ENCODE assay signal across 8 mouse cellular contexts in the genomic region with DNA sequence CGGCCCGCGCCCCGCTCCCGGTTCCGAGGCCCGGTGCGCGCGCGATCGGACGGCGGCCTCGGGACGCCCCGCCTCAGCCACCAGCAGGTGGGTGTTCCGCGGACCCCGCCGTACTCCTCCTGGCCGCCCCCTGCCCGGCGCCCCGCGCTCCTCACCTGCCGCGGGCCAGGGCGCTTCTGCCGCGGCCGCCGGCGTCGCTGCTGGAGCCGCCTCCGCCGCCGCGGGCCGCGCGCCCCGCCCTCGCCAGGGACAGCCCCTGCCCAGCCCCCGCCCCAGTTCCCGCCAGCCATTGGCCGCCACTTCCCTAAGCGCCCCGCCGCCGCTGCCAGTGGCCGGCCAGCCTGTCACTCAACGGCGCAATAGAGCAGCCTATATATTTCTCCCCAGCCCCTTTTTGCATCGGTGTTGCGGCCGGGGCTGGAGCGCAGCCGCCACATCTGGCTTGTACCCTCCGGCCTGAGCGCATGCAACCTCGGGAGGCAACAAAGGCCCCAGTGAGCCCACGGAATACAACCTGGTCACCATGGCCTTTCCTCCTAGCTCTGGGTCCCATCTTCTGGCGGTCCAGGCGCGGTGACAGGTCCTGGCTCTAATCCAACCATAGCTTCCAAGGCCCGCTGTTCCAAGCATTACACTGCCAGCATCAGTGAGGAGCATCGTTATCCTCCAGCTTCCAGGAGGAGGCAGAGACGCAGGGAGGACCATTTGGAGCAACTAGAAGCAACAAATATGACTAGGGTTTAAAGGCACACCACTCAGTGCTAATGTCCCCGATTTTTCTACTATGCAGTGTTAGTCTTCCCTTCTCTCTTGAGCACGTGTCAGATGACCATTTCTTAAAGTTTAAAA. TPM values are rescaled to one million over a fixed set of nuclear protein-coding genes. Genes with fewer than 3 reads are reported as not detected.
A peak's percentile ranks its signal among the peaks of the same experiment; 100 is the strongest.
DNase-seq lines count a peak whose midpoint lies in the region; ATAC-seq and TF ChIP-seq lines count a peak whose summit lies in the region.

A gene (minus strand): TSS at position 207 of the 849 bp plus-strand sequence.

- no peak within 1 kb of the TSS for H3K27ac ChIP-seq in embryonic facial prominence, embryonic 14.5 days (replicated peaks; ENCODE audit: low read depth, low read length)
- no peak within 1 kb of the TSS for H3K27ac ChIP-seq in heart, embryonic 11.5 days (ENCODE audit: low read depth, low read length)
- H3K27ac ChIP-seq in kidney, embryonic 15.5 days: 0 out of 2 replicates have a peak within 1 kb of the TSS, but pooled peaks have one; percentile 50
- no peak within 1 kb of the TSS for H3K27ac ChIP-seq in limb, embryonic 15.5 days
- peak within 1 kb of the TSS; percentile 80 for H3K27ac ChIP-seq in midbrain, postnatal 0 days (ENCODE audit: low read depth, low read length)

- no peak for ATAC-seq in erythroblast, adult 5-6 weeks (replicated peaks; ENCODE audit: low FRiP score, poor library complexity, severe bottlenecking)
- peak; percentile 99 for ATAC-seq in embryonic facial prominence, embryonic 14.5 days (ENCODE audit: low read depth)
- peak; percentile 99 for ATAC-seq in heart, embryonic 11.5 days (replicated peaks; ENCODE audit: insufficient number of reproducible peaks, low FRiP score, low TSS enrichment)
- peak; percentile 99 for ATAC-seq in kidney, embryonic 15.5 days (replicated peaks; ENCODE audit: low FRiP score)
- peak; percentile 98 for ATAC-seq in limb, embryonic 15.5 days (ENCODE audit: insufficient number of reproducible peaks, low FRiP score, low TSS enrichment, low read depth)
- peak; percentile 99 for ATAC-seq in midbrain, postnatal 0 days (ENCODE audit: low FRiP score)

- peak within 1 kb of the TSS; percentile 97 for H3K4me2 ChIP-seq in embryonic facial prominence, embryonic 14.5 days (ENCODE audit: low read depth, low read length)
- peak within 1 kb of the TSS; percentile 97 for H3K4me2 ChIP-seq in heart, embryonic 11.5 days
- H3K4me2 ChIP-seq in kidney, embryonic 15.5 days: peak within 1 kb of the TSS; percentile 98
- peak within 1 kb of the TSS; percentile 91 for H3K4me2 ChIP-seq in limb, embryonic 15.5 days
- peak within 1 kb of the TSS; percentile 82 for H3K4me2 ChIP-seq in midbrain, postnatal 0 days (ENCODE audit: low read depth, low read length, poor library complexity, severe bottlenecking)

- H3K4me3 ChIP-seq in erythroblast, embryonic 14.5 days (replicated peaks): peak within 1 kb of the TSS; percentile 69
- peak within 1 kb of the TSS; percentile 82 for H3K4me3 ChIP-seq in embryonic facial prominence, embryonic 14.5 days (ENCODE audit: low read depth, low read length)
- peak within 1 kb of the TSS; percentile 76 for H3K4me3 ChIP-seq in heart, embryonic 11.5 days (ENCODE audit: low read depth, low read length)
- H3K4me3 ChIP-seq in kidney, embryonic 15.5 days (replicated peaks): peak within 1 kb of the TSS; percentile 80
- peak within 1 kb of the TSS; percentile 79 for H3K4me3 ChIP-seq in limb, embryonic 15.5 days
- peak within 1 kb of the TSS; percentile 91 for H3K4me3 ChIP-seq in midbrain, postnatal 0 days (ENCODE audit: low read depth, low read length)

- TF ChIP-seq CTCF in midbrain, postnatal 0 days (IDR thresholded peaks at IDR 0.05): no peak; the same call in 1 of the 2 replicates

- WGBS in embryonic facial prominence, embryonic 14.5 days: 1% methylated on average over 27 of the region's 72 CpGs
- WGBS in heart, embryonic 11.5 days (ENCODE audit: insufficient replicate concordance): under 1% methylated on average over 54 of the region's 72 CpGs
- under 1% methylated on average over 60 of the region's 72 CpGs for WGBS in kidney, embryonic 15.5 days
- WGBS in limb, embryonic 15.5 days: 2% methylated on average over 32 of the region's 72 CpGs
- WGBS in midbrain, postnatal 0 days: 1% methylated on average over 55 of the region's 72 CpGs

- peaks cover 14% of the 10 kb centered on the region for H3K4me1 ChIP-seq in erythroblast, embryonic 14.5 days (ENCODE audit: control insufficient read depth)
- H3K4me1 ChIP-seq in embryonic facial prominence, embryonic 14.5 days (ENCODE audit: control insufficient read depth, insufficient read depth, low read length): no peaks in the 10 kb centered on the region
- no peaks in the 10 kb centered on the region for H3K4me1 ChIP-seq in heart, embryonic 11.5 days (ENCODE audit: control insufficient read depth, insufficient read depth, low read length)
- H3K4me1 ChIP-seq in kidney, embryonic 15.5 days: peaks cover 23% of the 10 kb centered on the region
- H3K4me1 ChIP-seq in limb, embryonic 15.5 days: peaks cover 8% of the 10 kb centered on the region
- peaks cover 2% of the 10 kb centered on the region; the same call in 1 of the 2 replicates for H3K4me1 ChIP-seq in midbrain, postnatal 0 days (ENCODE audit: insufficient read depth, low read length)

- peak; percentile 97 for DNase-seq in embryonic facial prominence, embryonic 14.5 days (ENCODE audit: low spot score)
- DNase-seq in midbrain, postnatal 0 days (ENCODE audit: low spot score): peak; percentile 97
- peak; percentile 70 to 80 for DNase-seq in spleen, postnatal 14 days (ENCODE audit: low spot score in 2 of 2)

- no peaks in the 10 kb centered on the region; the same call in 1 of the 2 replicates for H3K9me3 ChIP-seq in erythroblast, embryonic 14.5 days (ENCODE audit: control insufficient read depth, low read length)
- H3K9me3 ChIP-seq in embryonic facial prominence, embryonic 14.5 days (ENCODE audit: control insufficient read depth, low read length): no peaks in the 10 kb centered on the region
- no peaks in the 10 kb centered on the region for H3K9me3 ChIP-seq in heart, embryonic 11.5 days (replicated peaks; ENCODE audit: control insufficient read depth, low read length)
- H3K9me3 ChIP-seq in kidney, embryonic 15.5 days (replicated peaks): no peaks in the 10 kb centered on the region
- H3K9me3 ChIP-seq in limb, embryonic 15.5 days: no peaks in the 10 kb centered on the region
- no peaks in the 10 kb centered on the region for H3K9me3 ChIP-seq in midbrain, postnatal 0 days (ENCODE audit: low read length)

- peaks cover 54% of the 10 kb centered on the region for H3K27me3 ChIP-seq in erythroblast, embryonic 14.5 days (ENCODE audit: control insufficient read depth)
- H3K27me3 ChIP-seq in embryonic facial prominence, embryonic 14.5 days (replicated peaks; ENCODE audit: control insufficient read depth, insufficient read depth, low read length): peaks cover 11% of the 10 kb centered on the region
- H3K27me3 ChIP-seq in heart, embryonic 11.5 days (ENCODE audit: control insufficient read depth, insufficient read depth, low read length): peaks cover 10% of the 10 kb centered on the region
- H3K27me3 ChIP-seq in kidney, embryonic 15.5 days: peaks cover 18% of the 10 kb centered on the region
- peaks cover 6% of the 10 kb centered on the region for H3K27me3 ChIP-seq in limb, embryonic 15.5 days
- H3K27me3 ChIP-seq in midbrain, postnatal 0 days (ENCODE audit: insufficient read depth, low read length): 0 out of 2 replicates have a peak, but pooled peaks cover 3% of the 10 kb centered on the region

- H3K36me3 ChIP-seq in erythroblast, embryonic 14.5 days (ENCODE audit: control insufficient read depth): no peaks in the 10 kb centered on the region
- H3K36me3 ChIP-seq in embryonic facial prominence, embryonic 14.5 days (ENCODE audit: control insufficient read depth, insufficient read depth, low read length): no peaks in the 10 kb centered on the region
- no peaks in the 10 kb centered on the region for H3K36me3 ChIP-seq in heart, embryonic 11.5 days (ENCODE audit: control insufficient read depth, insufficient read depth, low read length)
- no peaks in the 10 kb centered on the region for H3K36me3 ChIP-seq in kidney, embryonic 15.5 days
- H3K36me3 ChIP-seq in limb, embryonic 15.5 days: no peaks in the 10 kb centered on the region
- no peaks in the 10 kb centered on the region for H3K36me3 ChIP-seq in midbrain, postnatal 0 days (ENCODE audit: insufficient read depth, low read length)

- peak within 1 kb of the TSS; percentile 80 for H3K9ac ChIP-seq in embryonic facial prominence, embryonic 14.5 days (ENCODE audit: low read depth, low read length)
- H3K9ac ChIP-seq in heart, embryonic 11.5 days (ENCODE audit: low read depth, low read length): peak within 1 kb of the TSS; percentile 76
- H3K9ac ChIP-seq in kidney, embryonic 15.5 days: peak within 1 kb of the TSS; percentile 75
- peak within 1 kb of the TSS; percentile 64 for H3K9ac ChIP-seq in limb, embryonic 15.5 days
- peak within 1 kb of the TSS; percentile 86 for H3K9ac ChIP-seq in midbrain, postnatal 0 days (replicated peaks; ENCODE audit: low read length, poor library complexity, severe bottlenecking)

RNA-seq across cellular contexts. Expression of the gene that starts here (rescaled TPM):
- polyA plus RNA-seq in erythroblast, embryonic 14.5 days (2012): 0.01 and 0.09 TPM in 2 replicates
- total RNA-seq in erythroblast, adult 5-6 weeks (2015; ENCODE audit: low replicate concordance): 2.5 and 6.0 TPM in 2 replicates
- 1.4 and 2.5 TPM in 2 replicates for total RNA-seq in erythroblast, adult 5-6 weeks (2017; ENCODE audit: low replicate concordance)
- polyA plus RNA-seq in embryonic facial prominence, embryonic 14.5 days (2014; fragmentation: Nextera tagmentation; extraction: Ambion mirVana): 8.4 and 8.9 TPM in 2 replicates
- polyA plus RNA-seq in heart, embryonic 11.5 days (2014; fragmentation: Nextera tagmentation; extraction: Ambion mirVana): 3.0 and 3.3 TPM in 2 replicates
- polyA plus RNA-seq in kidney, embryonic 15.5 days (2015; fragmentation: Nextera tagmentation; extraction: Ambion mirVana): 5.9 and 6.0 TPM in 2 replicates
- 6.8 and 8.8 TPM in 2 replicates for polyA plus RNA-seq in limb, embryonic 15.5 days (2015; fragmentation: Nextera tagmentation; extraction: Ambion mirVana)
- 27.8 and 28.1 TPM in 2 replicates for total RNA-seq in midbrain, postnatal 0 days (2014; rRNA removed)
- polyA plus RNA-seq in midbrain, postnatal 0 days (2015; fragmentation: Nextera tagmentation; extraction: Ambion mirVana): 8.1 and 9.2 TPM in 2 replicates

Comparison
In these comparisons a context has a peak if more than half of its experiments do, and no peak if none do; other contexts are left out.
1. H3K27ac ChIP-seq: peak in kidney, embryonic 15.5 days (single experiment) and midbrain, postnatal 0 days (single experiment); none in embryonic facial prominence, embryonic 14.5 days (single experiment), heart, embryonic 11.5 days (single experiment) and limb, embryonic 15.5 days (single experiment).
2. Peak in every context shown above with its lines, with median percentiles within 50 percentile points of each other: H3K4me3 ChIP-seq, DNase-seq, H3K4me2 ChIP-seq and H3K9ac ChIP-seq.